Mouse (Mus musculus) forebrain, embryonic 11.5 days (tissue): Measurements from ENCODE around the gene Cldn10. TPM values are rescaled to one million over a fixed set of nuclear protein-coding genes. Genes with fewer than 3 reads are reported as not detected.

Source experiments
- ATAC-seq: fragments of 200-750 bp; cut with Nextera tagmentation; replicated peaks from 2 replicates; pipeline ENCODE4 v1.8.0; 2017; ENCODE audit warnings: moderate TSS enrichment; ENCODE audit not compliant: low FRiP score
- DNase-seq: peaks from one replicate; pipeline ENCODE4 v3.0.0-alpha.2; 2017; ENCODE audit warnings: low spot score
- H3K27ac ChIP-seq: fragments of 300-500 bp; sonication (generic); 2 replicates; pipeline ENCODE4 v1.5.1; 2014; ENCODE audit warnings: low read depth, low read length
- H3K27me3 ChIP-seq: fragments of 300-500 bp; sonication (generic); 2 replicates; pipeline ENCODE4 v1.6.1; 2014; ENCODE audit warnings: mild to moderate bottlenecking, low read length, mixed read lengths; ENCODE audit not compliant: control insufficient read depth, insufficient read depth
- H3K36me3 ChIP-seq: fragments of 300-500 bp; sonication (generic); 2 replicates; pipeline ENCODE4 v1.6.1; 2014; ENCODE audit warnings: mild to moderate bottlenecking, low read length, moderate library complexity, mixed read lengths; ENCODE audit not compliant: control insufficient read depth, insufficient read depth
- H3K4me1 ChIP-seq: fragments of 300-500 bp; sonication (generic); replicated peaks from 2 replicates; pipeline ENCODE4 v1.6.1; 2014; ENCODE audit warnings: low read length, mixed read lengths; ENCODE audit not compliant: control insufficient read depth, insufficient read depth
- H3K4me2 ChIP-seq: fragments of 300-500 bp; sonication (generic); 2 replicates; pipeline ENCODE4 v1.6.1; 2014; ENCODE audit warnings: low read depth, mild to moderate bottlenecking, low read length, moderate library complexity, mixed read lengths; ENCODE audit not compliant: severe bottlenecking
- H3K4me3 ChIP-seq: fragments of 300-500 bp; sonication (generic); 2 replicates; pipeline ENCODE4 v1.5.1; 2014; ENCODE audit warnings: low read depth, low read length
- H3K9ac ChIP-seq: fragments of 300-500 bp; sonication (generic); 2 replicates; pipeline ENCODE4 v1.6.1; 2014; ENCODE audit warnings: low read length
- H3K9me3 ChIP-seq: fragments of 300-500 bp; sonication (generic); 2 replicates; pipeline ENCODE4 v1.6.1; 2016; ENCODE audit warnings: low read length, mixed read lengths; ENCODE audit not compliant: control insufficient read depth
- WGBS: fragments of 180-500 bp; shearing (Covaris S2); extraction: QIAGEN DNeasy Blood & Tissue Kit; methylation state at CpG from one replicate; pipeline ENCODE4 v1.1.7; 2014; 5-methylcytosine and 5-hydroxymethylcytosine counted together
- polyA plus RNA-seq: library from polyadenylated mRNA; unstranded; fragments of >200 nt; fragmentation: Nextera tagmentation; extraction: Ambion mirVana; gene quantifications from 2 replicates; pipeline ENCODE4 v1.2.1, GENCODE M21; 2014

Gene Cldn10
- polyA plus RNA-seq, 1 experiment from 2014 or later: 0.84 TPM

DNA sequence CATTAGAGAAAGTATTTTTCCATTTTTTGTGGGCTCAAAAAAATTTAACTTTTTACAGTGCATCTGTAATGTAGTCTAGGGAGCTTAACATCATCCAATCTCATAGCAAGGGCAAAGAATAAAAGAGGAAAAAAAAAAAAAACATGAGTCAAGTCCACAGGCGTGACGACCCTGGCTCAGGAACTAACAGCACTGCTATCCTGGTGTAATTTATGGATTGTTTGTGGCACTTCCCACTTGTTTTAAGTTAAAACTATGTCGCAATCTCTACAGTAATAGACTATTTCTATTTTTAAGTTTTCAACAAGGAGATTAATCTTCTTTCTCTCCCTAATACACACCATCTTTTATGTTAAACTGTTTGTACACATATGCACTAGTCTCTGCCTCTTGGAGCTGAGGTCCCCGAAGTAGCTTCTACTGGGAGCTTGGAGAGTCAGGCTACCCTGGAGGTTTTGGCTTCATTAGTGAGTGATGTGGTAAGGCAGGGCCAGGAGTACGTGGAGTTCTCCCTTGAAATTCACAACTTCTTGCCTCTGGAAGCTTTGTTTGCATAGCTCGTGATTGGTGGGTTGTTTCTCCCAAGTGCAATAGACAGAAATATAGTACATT is 63.9 kb downstream of the Cldn10 start:
- DNase-seq (no peak), ATAC-seq (no peak)
- H3K9ac ChIP-seq: no peak overlapping the region
- no peak overlapping the region for H3K4me3 ChIP-seq
- no peaks in the 10 kb centered on the region for H3K9me3 ChIP-seq
- peaks cover 7% of the 10 kb centered on the region; the same call in 1 of the 2 replicates for H3K4me1 ChIP-seq
- no peaks in the 10 kb centered on the region for H3K36me3 ChIP-seq
- H3K4me2 ChIP-seq: no peak overlapping the region
- H3K27ac ChIP-seq: no peak overlapping the region
- WGBS: 78% methylated on average over 6 of the region's 6 CpGs
- peaks cover 16% of the 10 kb centered on the region for H3K27me3 ChIP-seq

GRCm38 (mm10) chr14:118854371-118855114 is 66.8 kb downstream of the Cldn10 start:
- DNase-seq (peak; percentile 85), ATAC-seq (peak; percentile 79)
- Histone ChIP-seq H3K36me3 (no peaks in the 10 kb centered on the region), H3K4me2 (peak overlapping the region; percentile 95), H3K27me3 (peaks cover 16% of the 10 kb centered on the region), H3K4me1 (peaks cover 7% of the 10 kb centered on the region), H3K9ac (peak overlapping the region; percentile 14), H3K9me3 (no peaks in the 10 kb centered on the region), H3K4me3 (peak overlapping the region; percentile 45), H3K27ac (no peak overlapping the region)
- WGBS: 2% methylated on average over 48 of the region's 48 CpGs

- peak overlapping the region; percentile 45 for H3K4me3 ChIP-seq
- H3K4me1 ChIP-seq: peaks cover 9% of the 10 kb centered on the region
- H3K36me3 ChIP-seq: no peaks in the 10 kb centered on the region
- ATAC-seq: peak; percentile 62
- no peak overlapping the region for H3K27ac ChIP-seq
- H3K9me3 ChIP-seq: no peaks in the 10 kb centered on the region
- WGBS: under 1% methylated on average over 28 of the region's 28 CpGs
- peak overlapping the region; percentile 14 for H3K9ac ChIP-seq
- peak overlapping the region; percentile 95 for H3K4me2 ChIP-seq
- peak; percentile 66 for DNase-seq
- H3K27me3 ChIP-seq: peaks cover 16% of the 10 kb centered on the region
Measured at GRCm38 (mm10) chr14:118855141-118855800, 67.6 kb downstream of the Cldn10 start.

GRCm38 (mm10) chr14:118856563-118856962 is 68.9 kb downstream of the Cldn10 start:
- H3K27ac ChIP-seq: no peak overlapping the region
- peaks cover 16% of the 10 kb centered on the region for H3K27me3 ChIP-seq
- H3K9me3 ChIP-seq: no peaks in the 10 kb centered on the region
- H3K9ac ChIP-seq: no peak overlapping the region
- WGBS: 89% methylated on average over 6 of the region's 6 CpGs
- ATAC-seq (no peak), DNase-seq (no peak)
- no peak overlapping the region for H3K4me3 ChIP-seq
- peaks cover 9% of the 10 kb centered on the region for H3K4me1 ChIP-seq
- no peaks in the 10 kb centered on the region for H3K36me3 ChIP-seq
- H3K4me2 ChIP-seq: no peak overlapping the region

DNA sequence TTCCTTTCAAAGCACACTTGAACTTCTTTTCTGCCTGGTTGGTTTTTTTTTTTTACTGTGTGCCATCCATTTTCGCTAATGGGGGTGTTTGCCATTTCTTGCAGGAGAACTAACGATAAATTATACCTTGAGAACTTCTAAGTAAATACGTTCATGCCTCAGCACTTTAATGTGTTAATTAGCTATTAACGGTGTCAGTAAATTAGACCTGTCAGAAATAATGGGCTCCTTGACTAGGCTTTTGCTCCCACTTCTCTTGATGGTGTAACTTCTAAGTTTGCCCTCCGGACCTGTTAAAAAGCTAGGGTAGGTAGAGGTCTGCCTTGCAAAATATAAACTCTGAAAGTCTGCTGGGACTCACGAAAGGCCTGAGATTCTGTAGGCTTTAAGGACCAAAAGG is 70.6 kb downstream of the Cldn10 start:
- DNase-seq (no peak), ATAC-seq (no peak)
- 45% methylated on average over 6 of the region's 6 CpGs for WGBS
- H3K4me3 ChIP-seq: no peak overlapping the region
- H3K4me2 ChIP-seq: 0 out of 2 replicates have a peak overlapping the region, but pooled peaks have one; percentile 8
- no peaks in the 10 kb centered on the region for H3K9me3 ChIP-seq
- no peak overlapping the region for H3K27ac ChIP-seq
- H3K27me3 ChIP-seq: peaks cover 14% of the 10 kb centered on the region
- H3K4me1 ChIP-seq: peaks cover 9% of the 10 kb centered on the region
- H3K9ac ChIP-seq: no peak overlapping the region
- H3K36me3 ChIP-seq: no peaks in the 10 kb centered on the region

DNA sequence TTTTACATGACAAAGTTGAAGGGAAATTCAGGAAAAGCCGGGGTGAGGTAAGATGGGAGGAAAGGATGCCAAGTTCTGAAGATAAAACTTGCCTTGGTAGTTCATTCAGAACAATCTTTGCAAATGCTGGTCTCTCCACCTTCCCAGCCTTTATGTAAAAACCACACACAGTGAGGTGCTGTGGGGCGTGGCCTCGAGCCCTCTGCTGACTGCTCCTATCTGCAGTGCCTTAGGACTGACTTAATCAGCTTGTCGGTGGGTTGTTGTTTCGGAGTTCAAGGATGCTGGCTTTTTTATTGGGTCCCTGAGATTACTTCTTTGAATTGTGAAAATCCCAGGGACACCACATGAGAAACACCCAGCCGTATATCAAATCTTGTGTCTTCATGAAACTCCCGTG is 74.5 kb downstream of the Cldn10 start:
- no peaks in the 10 kb centered on the region for H3K9me3 ChIP-seq
- no peak overlapping the region for H3K9ac ChIP-seq
- WGBS: 59% methylated on average over 7 of the region's 7 CpGs
- DNase-seq: no peak
- no peak overlapping the region for H3K4me2 ChIP-seq
- no peak for ATAC-seq
- H3K27me3 ChIP-seq: no peaks in the 10 kb centered on the region; the same call in 1 of the 2 replicates
- no peaks in the 10 kb centered on the region for H3K36me3 ChIP-seq
- H3K4me3 ChIP-seq: no peak overlapping the region
- H3K4me1 ChIP-seq: peaks cover 4% of the 10 kb centered on the region; the same call in 1 of the 2 replicates
- no peak overlapping the region for H3K27ac ChIP-seq

GRCm38 (mm10) chr14:118864905-118865304 is 77.2 kb downstream of the Cldn10 start:
- Histone ChIP-seq H3K9me3 (no peaks in the 10 kb centered on the region), H3K9ac (no peak overlapping the region), H3K27ac (no peak overlapping the region), H3K36me3 (no peaks in the 10 kb centered on the region), H3K4me1 (peaks cover 5% of the 10 kb centered on the region; the same call in 1 of the 2 replicates), H3K4me2 (no peak overlapping the region), H3K4me3 (no peak overlapping the region), H3K27me3 (no peaks in the 10 kb centered on the region)
- WGBS: 54% methylated on average over 4 of the region's 4 CpGs
- ATAC-seq (no peak), DNase-seq (no peak)

DNA sequence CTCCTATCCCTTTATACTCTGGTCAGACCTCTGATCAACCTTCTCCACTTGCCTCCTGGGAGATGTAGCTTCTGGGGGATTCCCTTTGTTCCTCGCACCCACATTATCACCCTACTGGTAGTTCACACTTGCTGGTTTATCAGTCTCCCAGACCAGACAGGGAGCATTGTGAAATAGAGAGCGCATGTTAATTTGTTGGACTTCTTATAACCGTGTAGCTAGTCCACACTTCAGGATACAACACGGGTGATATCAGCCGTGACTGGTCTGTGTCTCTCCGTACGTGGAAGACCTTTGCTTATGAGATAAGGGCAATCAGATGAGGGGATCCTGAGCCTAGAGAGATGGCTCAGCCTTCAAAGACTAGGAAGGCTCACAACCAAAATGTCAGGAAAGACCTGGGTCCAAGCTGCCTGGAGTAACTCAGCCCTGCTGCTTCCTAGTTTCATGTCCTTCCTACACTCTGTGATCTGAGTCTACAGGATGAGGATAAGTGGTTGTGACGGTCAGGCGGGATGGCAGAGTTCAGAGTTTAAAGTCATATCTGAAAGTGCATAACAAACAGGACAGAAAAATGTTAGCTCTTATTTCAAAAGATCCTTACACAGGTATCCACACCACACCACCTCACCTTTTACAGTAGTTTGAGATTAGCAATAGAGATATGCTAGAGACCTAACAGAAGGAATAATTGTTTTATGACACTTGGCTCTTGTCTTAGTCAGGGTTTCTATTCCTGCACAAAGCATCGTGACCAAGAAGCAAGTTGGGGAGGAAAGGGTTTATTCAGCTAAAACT is 78.5 kb downstream of the Cldn10 start:
- 90% methylated on average over 10 of the region's 10 CpGs for WGBS
- DNase-seq (no peak), ATAC-seq (no peak)
- H3K4me1 ChIP-seq: 0 out of 2 replicates have a peak, but pooled peaks cover 3% of the 10 kb centered on the region
- no peaks in the 10 kb centered on the region for H3K36me3 ChIP-seq
- no peak overlapping the region for H3K9ac ChIP-seq
- no peak overlapping the region for H3K4me3 ChIP-seq
- no peaks in the 10 kb centered on the region for H3K27me3 ChIP-seq
- no peak overlapping the region for H3K4me2 ChIP-seq
- H3K9me3 ChIP-seq: no peaks in the 10 kb centered on the region
- no peak overlapping the region for H3K27ac ChIP-seq
